Mouse (Mus musculus) forebrain, postnatal 0 days (tissue): ENCODE measurements at regions not wholly inside any gene's neighbourhood (a gene's known extent, or its start where the extent isn't known, plus 50 kb on each side); places are given as distances from the start of the nearest gene placed in this dataset.

Experiments used
- ATAC-seq: fragments of 200-750 bp; cut with Nextera tagmentation; 2 replicates; pipeline ENCODE4 v1.8.0; 2017; ENCODE audit warnings: mild to moderate bottlenecking, moderate library complexity
- DNase-seq: peaks from one replicate; pipeline ENCODE4 v3.0.0-alpha.2; 2015
- H3K27ac ChIP-seq: fragments of 300-500 bp; sonication (generic); 2 replicates; pipeline ENCODE4 v1.5.1; 2014; ENCODE audit warnings: low read depth, mild to moderate bottlenecking, antibody characterized with exemption, low read length, moderate library complexity, mixed read lengths
- H3K27me3 ChIP-seq: fragments of 300-500 bp; sonication (generic); 2 replicates; pipeline ENCODE4 v1.6.1; 2014; ENCODE audit warnings: mild to moderate bottlenecking, low read length, mixed read lengths; ENCODE audit not compliant: insufficient read depth
- H3K36me3 ChIP-seq: fragments of 300-500 bp; sonication (generic); 2 replicates; pipeline ENCODE4 v1.6.1; 2014; ENCODE audit warnings: mild to moderate bottlenecking, moderate library complexity; ENCODE audit not compliant: insufficient read depth
- H3K4me1 ChIP-seq: fragments of 300-500 bp; sonication (generic); 2 replicates; pipeline ENCODE4 v1.6.1; 2014; ENCODE audit warnings: antibody characterized with exemption; ENCODE audit not compliant: insufficient read depth
- H3K4me2 ChIP-seq: fragments of 300-500 bp; sonication (generic); 2 replicates; pipeline ENCODE4 v1.6.1; 2014; ENCODE audit warnings: low read depth, mild to moderate bottlenecking, moderate library complexity
- H3K4me3 ChIP-seq: fragments of 300-500 bp; sonication (generic); 2 replicates; pipeline ENCODE4 v1.5.1; 2014; ENCODE audit warnings: low read depth, low read length, mixed read lengths
- H3K9ac ChIP-seq: fragments of 300-500 bp; sonication (generic); 2 replicates; pipeline ENCODE4 v1.6.1; 2014; ENCODE audit warnings: mild to moderate bottlenecking
- H3K9me3 ChIP-seq: fragments of 300-500 bp; sonication (generic); 2 replicates; pipeline ENCODE4 v1.6.1; 2016; ENCODE audit warnings: low read length
- CTCF ChIP-seq: sonication (generic); IDR thresholded peaks from 2 replicates; pipeline ENCODE4 v1.5.1; 2016; ENCODE audit warnings: antibody characterized with exemption, control low read depth, low read depth
- WGBS: fragments of 180-500 bp; shearing (Covaris S2); extraction: QIAGEN DNeasy Blood & Tissue Kit; methylation state at CpG from one replicate; pipeline ENCODE4 v1.1.7; 2014; 5-methylcytosine and 5-hydroxymethylcytosine counted together

- Histone ChIP-seq H3K9me3 (no peaks in the 10 kb centered on the region), H3K4me1 (no peaks in the 10 kb centered on the region), H3K4me3 (no peak overlapping the region), H3K9ac (no peak overlapping the region), H3K27ac (no peak overlapping the region), H3K4me2 (no peak overlapping the region), H3K36me3 (no peaks in the 10 kb centered on the region), H3K27me3 (no peaks in the 10 kb centered on the region)
- no peak for ATAC-seq
- DNase-seq: no peak
- 55% methylated on average over 10 of the region's 10 CpGs for WGBS
- TF ChIP-seq CTCF: no peak
These were observed 147.2 kb upstream of the Gm4791 start for GRCm38 (mm10) chr9:46851336-46851735.

DNA sequence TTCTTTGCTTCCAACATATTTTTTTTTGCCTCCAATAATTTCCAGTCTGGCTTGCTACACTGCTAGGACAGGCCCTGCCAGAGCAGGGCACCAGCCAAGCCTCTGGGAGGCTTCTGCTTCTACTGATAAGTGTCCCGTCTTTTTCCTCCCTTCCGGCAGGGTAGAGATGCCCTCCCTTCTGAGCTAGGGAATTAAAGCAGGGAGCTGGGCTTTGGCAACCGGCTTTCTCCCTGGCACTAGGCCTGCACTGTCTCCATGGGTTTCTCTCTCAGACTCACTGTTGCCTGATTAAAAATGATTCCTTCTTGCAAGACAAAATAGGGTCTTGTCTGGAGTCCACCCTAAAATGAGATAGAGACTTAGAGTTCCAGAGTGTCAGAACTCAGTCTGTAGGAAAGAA, 153.3 kb upstream of the Gm4791 start:
- peak; percentile 38; the same call in 1 of the 2 replicates for ATAC-seq
- Histone ChIP-seq H3K4me2 (no peak overlapping the region), H3K27me3 (no peaks in the 10 kb centered on the region), H3K27ac (0 out of 2 replicates have a peak overlapping the region, but pooled peaks have one; percentile 3), H3K9me3 (no peaks in the 10 kb centered on the region), H3K4me1 (no peaks in the 10 kb centered on the region), H3K36me3 (no peaks in the 10 kb centered on the region), H3K4me3 (no peak overlapping the region), H3K9ac (no peak overlapping the region)
- WGBS: 33% methylated on average over 3 of the region's 3 CpGs
- no peak for TF ChIP-seq CTCF
- peak; percentile 76 for DNase-seq

GRCm38 (mm10) chr9:46843781-46844180, 154.8 kb upstream of the Gm4791 start:
- Histone ChIP-seq H3K4me2 (no peak overlapping the region), H3K9me3 (no peaks in the 10 kb centered on the region), H3K27ac (no peak overlapping the region), H3K36me3 (no peaks in the 10 kb centered on the region), H3K27me3 (no peaks in the 10 kb centered on the region), H3K4me3 (no peak overlapping the region), H3K4me1 (no peaks in the 10 kb centered on the region), H3K9ac (no peak overlapping the region)
- TF ChIP-seq CTCF: no peak
- no peak for ATAC-seq
- DNase-seq: no peak
- 82% methylated on average over 7 of the region's 7 CpGs for WGBS

DNA sequence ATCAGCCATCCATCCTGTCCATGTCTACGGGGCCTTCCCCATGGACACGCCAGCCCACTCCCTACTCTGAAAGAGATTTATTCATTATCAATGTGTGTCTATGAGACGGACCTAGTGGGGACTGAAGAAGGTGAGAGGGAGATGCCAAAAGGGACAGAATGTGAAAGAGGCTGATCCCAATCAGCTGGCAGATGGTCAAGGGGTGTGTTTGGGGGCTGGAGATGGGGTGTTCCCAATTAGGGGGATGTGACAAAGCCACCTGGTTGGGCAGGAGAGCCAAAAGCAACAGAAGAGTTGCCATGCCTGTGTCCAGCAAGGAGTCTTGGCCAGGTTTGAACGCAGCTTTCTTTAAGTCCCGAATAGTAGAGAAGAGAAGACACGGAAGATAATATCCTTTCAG, 157.0 kb upstream of the Gm4791 start:
- 81% methylated on average over 6 of the region's 6 CpGs for WGBS
- Histone ChIP-seq H3K4me2 (no peak overlapping the region), H3K36me3 (no peaks in the 10 kb centered on the region), H3K27ac (no peak overlapping the region), H3K9ac (no peak overlapping the region), H3K4me3 (no peak overlapping the region), H3K27me3 (no peaks in the 10 kb centered on the region), H3K9me3 (no peaks in the 10 kb centered on the region), H3K4me1 (no peaks in the 10 kb centered on the region)
- ATAC-seq (no peak), DNase-seq (no peak)
- no peak for TF ChIP-seq CTCF

DNA sequence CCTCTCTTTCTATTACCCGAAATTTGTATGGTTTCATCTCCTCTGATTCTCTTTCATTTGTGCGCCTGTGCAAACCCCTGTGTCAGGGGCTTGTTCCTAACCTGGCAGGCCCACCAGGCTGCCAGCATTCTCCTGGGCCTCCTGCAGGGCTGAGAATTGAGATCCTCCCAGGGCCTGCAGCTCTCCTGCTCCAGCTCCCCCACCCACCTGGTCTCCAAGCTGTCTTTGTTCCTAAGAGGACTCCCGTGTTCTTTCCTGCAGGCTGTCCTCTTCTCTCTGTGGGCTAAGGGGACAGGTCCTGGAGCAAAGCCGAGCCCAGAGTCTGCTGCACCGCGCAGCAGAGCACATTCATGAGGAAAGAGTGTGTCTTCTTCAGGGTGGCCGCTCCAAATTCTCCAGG, 163.3 kb upstream of the Gm4791 start:
- H3K36me3 ChIP-seq: no peaks in the 10 kb centered on the region
- DNase-seq (no peak), ATAC-seq (no peak)
- H3K9me3 ChIP-seq: no peaks in the 10 kb centered on the region
- 39% methylated on average over 7 of the region's 7 CpGs for WGBS
- no peaks in the 10 kb centered on the region for H3K4me1 ChIP-seq
- no peaks in the 10 kb centered on the region for H3K27me3 ChIP-seq
- TF ChIP-seq CTCF: no peak
- no peak overlapping the region for H3K27ac ChIP-seq
- no peak overlapping the region for H3K4me2 ChIP-seq
- no peak overlapping the region for H3K9ac ChIP-seq
- no peak overlapping the region for H3K4me3 ChIP-seq

- H3K9me3 ChIP-seq: no peaks in the 10 kb centered on the region
- H3K36me3 ChIP-seq: no peaks in the 10 kb centered on the region
- DNase-seq: no peak
- no peak overlapping the region for H3K4me2 ChIP-seq
- no peaks in the 10 kb centered on the region for H3K4me1 ChIP-seq
- no peak overlapping the region; the same call in 1 of the 2 replicates for H3K9ac ChIP-seq
- H3K27me3 ChIP-seq: no peaks in the 10 kb centered on the region
- ATAC-seq: no peak
- H3K27ac ChIP-seq: no peak overlapping the region
- 26% methylated on average over 15 of the region's 15 CpGs for WGBS
- TF ChIP-seq CTCF: no peak
- no peak overlapping the region for H3K4me3 ChIP-seq
These were observed 167.6 kb upstream of the Gm4791 start for GRCm38 (mm10) chr9:46830746-46831560.

DNA sequence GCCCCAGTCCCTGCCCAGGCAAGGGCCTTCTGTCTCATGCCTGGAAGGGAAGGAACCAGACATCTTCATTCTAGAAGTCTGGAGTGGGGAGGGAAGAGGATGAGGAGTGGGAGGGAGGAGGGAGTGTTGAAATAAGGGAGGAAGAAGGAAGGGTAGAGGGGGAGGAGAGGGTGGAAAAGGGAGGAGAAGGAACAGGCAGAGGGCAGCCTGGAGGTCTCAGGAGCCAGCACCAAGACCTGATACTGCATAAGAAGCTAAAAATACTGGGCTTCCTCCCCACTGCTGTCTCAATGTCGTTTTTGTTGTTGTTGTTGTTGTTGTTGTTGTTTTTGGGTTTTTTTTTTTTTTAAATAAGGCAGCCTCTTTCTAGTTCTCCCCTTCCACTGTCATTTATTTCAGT, 168.2 kb upstream of the Gm4791 start:
- ATAC-seq (no peak), DNase-seq (no peak)
- H3K27ac ChIP-seq: no peak overlapping the region

More for the DNA sequence above, 168.2 kb upstream of the Gm4791 start:
- no peak overlapping the region for H3K4me3 ChIP-seq
- no peak overlapping the region for H3K4me2 ChIP-seq
- no peaks in the 10 kb centered on the region for H3K9me3 ChIP-seq
- no peak overlapping the region for H3K9ac ChIP-seq
- no peaks in the 10 kb centered on the region for H3K36me3 ChIP-seq
- no peaks in the 10 kb centered on the region for H3K4me1 ChIP-seq
- TF ChIP-seq CTCF: no peak
- WGBS: 15% methylated on average over 1 of the region's 1 CpGs
- H3K27me3 ChIP-seq: no peaks in the 10 kb centered on the region
